Mouse (Mus musculus): ENCODE measurements around the gene Crygn.

DNA sequence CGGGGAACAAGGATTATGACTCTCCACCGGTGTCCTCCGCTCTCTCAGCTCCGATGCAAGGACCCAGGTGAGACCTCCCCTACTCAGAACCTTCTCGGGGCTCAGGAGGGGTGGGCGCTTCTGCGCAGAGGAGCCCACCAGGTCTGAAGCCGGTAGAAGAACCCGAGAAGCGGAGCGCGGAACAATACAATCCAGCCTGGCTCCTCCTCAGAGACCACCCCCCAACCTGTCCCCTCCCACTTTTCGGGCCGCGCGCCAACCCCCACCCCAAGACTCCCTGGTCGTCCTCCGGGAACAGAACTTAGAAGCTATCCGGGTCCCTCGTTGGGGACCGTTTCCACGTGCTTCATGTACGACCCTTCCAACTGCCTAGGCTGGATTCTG is 27.3 kb downstream of the Crygn start, which contains the start of gene Wdr86:
- no peak for TF ChIP-seq POLR2A (IDR thresholded peaks at IDR 0.05; ENCODE audit: borderline replicate concordance, control insufficient read depth, low read depth, low read length)
- no peak for TF ChIP-seq CTCF (IDR thresholded peaks at IDR 0.05; ENCODE audit: control insufficient read depth, insufficient read depth, low read length)

All from bone marrow, adult 2 months (tissue).